Mouse (Mus musculus): Measurements from ENCODE around the gene Psd4.

DNA sequence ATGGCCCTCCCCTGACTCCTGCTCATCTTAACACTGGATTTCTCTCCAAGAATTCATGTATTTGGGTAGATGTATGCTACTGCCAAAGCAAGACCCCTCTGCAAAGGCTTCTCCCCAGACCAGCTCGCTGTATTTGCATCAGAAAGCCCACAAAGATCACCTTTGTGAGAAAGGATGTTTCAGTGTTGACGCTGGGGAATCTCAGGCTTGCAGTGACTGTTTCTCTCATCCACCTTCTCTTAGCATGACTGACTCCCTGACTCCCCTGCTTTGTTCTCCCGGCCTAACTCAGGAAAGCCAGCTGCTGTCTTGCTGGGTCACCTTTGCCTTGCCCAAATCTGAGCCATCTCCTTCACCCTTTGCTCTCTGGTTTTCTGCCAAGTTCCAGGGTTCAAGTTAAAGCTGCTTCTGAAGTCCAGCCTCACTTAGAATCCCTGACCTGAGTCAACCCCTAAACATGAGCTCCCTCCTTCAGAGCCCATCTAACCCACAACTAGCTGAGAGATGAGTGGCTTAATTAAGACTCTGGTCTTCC lies 75.9 kb downstream of the Psd4 start:
- no peak for TF ChIP-seq CTCF (conservative IDR thresholded peaks at IDR 0.05; ENCODE audit: low read length)
- TF ChIP-seq NANOG (IDR thresholded peaks at IDR 0.05; ENCODE audit: borderline replicate concordance, low read length), result no peak
- TF ChIP-seq POU5F1 (IDR thresholded peaks at IDR 0.05; ENCODE audit: borderline replicate concordance, low read length), result no peak

Data from E14TG2a.4 (cell line).